Mouse (Mus musculus) CH12F3 (cell line): ENCODE results near the gene Lgi1.

Experiments
- in situ Hi-C: fragments of 300-500 bp; cut with MboI; formaldehyde crosslinking; loops from 2 replicates; pipeline ENCODE4 v1.14.3; 2020; ENCODE audit warnings: low sequenced_read_pairs

Gene Lgi1

DNA sequence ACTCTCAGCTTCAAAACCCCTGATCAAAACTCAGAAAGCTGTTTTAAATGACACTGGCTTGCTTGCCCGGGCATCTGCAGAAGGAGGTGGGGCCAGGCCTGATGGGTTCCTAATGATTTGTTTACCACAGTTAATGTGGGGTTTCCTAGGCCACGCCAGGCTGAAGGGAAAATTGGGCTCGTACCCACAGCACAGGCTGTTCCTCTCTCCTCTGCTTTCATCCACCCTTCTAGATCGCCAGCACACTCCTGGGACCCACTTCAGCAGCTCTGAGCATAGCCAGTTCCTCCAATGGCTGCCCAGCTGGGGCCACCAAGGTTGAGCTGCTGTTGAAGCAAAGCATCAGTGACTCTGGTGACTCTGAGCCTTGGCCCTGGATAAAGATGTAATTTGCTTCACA is 4.0 kb upstream of the Lgi1 start:
- in situ Hi-C loops: no loop called here

DNA sequence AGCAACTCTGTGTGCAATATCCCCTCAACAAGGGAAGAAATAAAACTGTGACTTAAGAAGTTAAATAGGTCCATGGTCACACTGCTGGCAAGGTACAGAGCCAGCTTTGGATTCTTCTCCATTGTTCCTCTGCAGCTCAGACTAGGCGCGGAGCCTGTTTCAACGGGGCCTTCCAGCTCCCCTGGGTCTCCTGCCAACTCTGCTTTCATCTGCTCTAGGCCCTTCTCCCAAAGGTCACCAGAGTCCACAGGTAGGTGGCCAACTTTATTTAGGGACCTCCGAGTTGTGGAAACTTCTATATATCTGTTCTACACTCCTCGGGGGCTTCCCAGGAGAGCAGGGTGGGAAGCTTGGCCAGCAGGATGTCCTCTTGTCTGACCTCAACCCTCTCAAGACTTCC is 3.0 kb upstream of the Lgi1 start:
- in situ Hi-C loops: no loop called here

DNA sequence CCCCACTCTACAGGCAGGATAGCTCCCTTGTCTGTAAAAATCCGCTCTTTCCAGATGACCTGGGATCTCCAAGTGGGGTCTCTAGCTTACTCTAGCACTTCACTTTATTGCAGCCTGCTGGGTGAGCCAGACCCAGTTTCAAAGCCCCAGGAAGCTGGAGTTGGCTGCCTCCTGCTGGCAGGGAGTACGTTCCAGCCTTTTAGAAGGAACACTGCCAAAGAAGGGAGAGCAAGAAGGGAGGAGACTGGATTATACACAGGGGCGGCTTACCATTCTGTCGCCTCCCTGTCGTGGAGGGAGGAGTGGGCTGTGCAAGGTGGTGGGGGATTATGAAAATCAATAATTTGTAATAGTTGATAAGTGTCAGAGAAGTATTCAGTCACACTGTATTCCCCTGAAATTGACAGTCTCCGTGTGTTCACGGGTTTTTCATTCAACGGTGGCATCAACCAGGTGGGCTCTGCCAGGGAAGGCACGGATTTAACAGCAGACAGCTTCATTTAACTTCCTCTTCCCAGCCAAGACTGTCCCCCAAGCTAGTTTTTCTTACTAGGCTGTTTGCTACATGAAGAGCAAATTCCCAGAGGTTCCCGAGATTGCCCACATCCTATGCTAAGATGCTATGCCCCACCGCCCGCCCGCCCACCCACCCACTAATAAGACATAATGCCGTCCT is 369 bp upstream of the Lgi1 start:
- in situ Hi-C loops: no loop called here

DNA sequence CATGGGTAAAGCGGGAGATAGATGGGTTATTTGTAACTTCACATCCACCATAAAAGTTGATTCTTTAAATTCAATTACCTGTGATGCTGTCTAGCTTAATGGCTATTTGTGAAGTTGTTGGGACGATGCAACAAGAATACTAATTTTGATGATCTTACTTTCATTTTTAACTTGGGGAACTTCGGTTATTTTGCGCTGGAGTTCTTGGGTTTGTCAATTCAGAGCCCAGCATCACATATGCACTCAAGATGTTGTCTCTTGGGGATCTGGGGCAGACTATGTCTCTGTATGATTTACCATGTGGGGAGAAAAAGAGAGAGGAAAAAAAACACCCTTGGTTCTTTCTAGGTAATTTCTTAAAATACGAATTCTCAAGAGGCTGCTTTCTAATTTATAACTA is 1.4 kb downstream of the Lgi1 start:
- in situ Hi-C loops: no loop called here

DNA sequence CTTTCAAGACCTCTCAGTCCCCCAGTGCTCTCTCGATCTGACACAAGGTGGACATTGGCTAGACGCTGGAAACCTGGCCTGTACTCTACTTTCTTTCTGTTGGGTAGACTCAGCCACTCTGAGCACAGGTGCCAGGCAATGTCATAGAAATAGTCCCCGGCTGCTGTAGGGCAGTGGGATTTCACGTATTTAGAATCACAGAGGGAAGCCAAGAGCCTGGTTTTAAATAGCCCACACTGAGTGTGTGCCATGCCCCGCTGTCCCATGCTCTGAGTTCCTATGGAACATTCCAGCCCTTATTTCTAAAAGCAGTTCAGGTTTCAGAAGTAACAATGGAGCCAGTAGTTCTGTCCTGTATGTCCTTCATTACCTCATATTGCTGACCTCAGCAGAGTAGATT is 3.1 kb downstream of the Lgi1 start:
- in situ Hi-C loops: no loop called here

DNA sequence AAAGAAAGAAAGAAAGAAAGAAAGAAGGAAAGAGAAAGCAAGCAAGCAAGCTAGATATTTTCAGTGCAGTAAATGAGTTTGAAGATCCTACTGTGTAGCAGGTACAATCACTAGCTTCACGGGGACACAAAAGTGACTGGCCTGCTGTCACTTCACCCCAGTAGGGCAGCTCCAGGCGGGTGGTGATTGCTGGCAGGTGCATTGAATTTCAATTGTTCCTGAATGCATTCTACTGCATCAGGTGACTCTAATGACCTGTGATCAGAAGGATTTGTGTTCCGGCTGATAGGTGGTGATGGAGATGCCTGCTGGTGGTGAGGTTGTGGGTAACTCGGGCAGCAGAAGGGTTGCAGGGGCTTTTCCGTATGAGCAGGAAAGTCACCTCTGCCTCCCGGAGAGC is 6.7 kb downstream of the Lgi1 start:
- in situ Hi-C loops: no loop called here

DNA sequence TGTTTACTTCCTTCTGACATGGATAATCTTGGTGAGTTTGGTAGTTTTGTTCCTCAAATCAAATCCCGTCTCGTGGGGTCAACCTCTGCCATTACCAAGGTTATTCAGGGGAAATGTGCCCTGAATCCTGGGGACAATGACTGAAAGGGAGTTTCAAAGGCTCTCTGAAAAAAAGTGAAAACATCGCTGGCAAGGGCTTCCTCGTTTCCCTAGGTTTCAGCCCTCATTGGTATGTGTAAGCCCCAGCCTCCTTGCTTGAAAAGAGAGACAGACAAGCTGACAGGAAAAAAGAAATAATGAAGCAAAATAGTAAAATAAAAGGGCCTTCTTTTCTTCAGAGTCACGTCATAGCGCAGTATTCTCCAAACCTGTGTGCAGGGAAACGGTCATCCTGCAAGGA is 9.5 kb downstream of the Lgi1 start:
- in situ Hi-C loops: no loop called here

DNA sequence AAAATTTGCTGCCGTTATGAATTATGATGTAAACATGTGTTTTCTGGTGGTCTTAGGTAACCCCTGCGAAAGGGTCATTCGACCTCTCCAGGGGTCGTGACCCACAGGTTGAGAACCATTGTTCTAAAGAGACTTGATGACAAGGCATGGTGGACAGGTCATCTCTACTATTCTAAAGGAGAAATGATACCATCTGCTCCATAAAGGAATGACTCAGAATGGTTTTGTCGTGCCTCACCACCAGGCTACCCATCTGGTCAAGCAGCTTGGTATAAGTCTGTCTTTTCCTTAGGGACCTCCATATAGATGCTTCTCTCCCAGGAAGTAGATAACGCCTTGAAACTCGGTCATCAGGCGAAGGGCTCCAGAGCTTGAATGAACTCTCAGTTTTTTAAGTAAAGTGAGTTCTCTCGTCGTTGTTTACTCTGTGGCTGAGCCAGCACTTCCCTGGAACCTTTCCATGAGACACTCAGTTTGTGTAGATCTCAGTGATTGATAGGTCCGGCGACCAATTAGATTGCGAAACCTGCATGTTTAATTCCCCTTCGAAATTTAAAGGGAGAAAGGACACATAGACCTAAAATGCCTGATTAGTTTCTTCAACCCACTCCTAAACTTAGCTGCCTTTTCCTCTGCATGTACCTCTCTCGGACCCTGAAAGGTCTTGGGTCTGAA is 10.5 kb downstream of the Lgi1 start:
- in situ Hi-C loops: no loop called here

DNA sequence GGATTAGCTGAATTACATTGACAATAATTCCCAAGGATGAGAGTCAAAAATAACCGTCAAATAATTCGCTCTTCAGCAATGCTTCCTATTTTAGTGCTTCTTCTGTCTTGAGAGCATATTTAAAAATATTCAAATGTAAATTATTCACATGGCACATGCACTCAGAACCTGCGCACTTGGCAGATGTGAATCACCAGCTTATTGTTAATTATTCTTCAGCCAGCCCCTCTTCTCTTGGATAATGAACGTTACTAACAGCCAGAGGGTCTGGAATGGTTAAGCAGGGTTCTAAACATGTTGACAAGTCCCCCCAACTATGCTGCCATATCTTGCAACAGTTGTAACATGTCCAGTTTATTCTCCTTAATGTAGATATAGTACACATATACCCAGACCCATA is 11.9 kb downstream of the Lgi1 start:
- in situ Hi-C loops: no loop called here

DNA sequence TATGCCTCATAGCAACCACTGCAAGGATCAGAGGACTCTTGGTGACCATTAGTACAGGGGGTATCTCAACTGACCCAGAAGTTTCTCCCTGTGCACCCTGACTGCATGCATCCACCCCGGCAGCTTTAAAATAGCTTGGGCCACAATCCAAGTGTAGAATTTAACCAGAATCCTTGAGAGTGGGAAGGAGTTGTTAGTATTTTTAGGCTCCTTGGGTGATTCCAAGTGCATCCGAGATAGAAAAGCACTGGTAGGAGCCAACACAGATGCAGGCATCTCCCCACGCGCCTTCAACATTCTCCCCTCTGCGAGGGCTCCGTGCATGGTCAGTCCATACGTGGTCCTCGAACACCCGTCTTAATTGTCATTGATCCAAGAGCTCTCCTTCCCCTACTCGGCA is 15.9 kb downstream of the Lgi1 start:
- in situ Hi-C loops: no loop called here

DNA sequence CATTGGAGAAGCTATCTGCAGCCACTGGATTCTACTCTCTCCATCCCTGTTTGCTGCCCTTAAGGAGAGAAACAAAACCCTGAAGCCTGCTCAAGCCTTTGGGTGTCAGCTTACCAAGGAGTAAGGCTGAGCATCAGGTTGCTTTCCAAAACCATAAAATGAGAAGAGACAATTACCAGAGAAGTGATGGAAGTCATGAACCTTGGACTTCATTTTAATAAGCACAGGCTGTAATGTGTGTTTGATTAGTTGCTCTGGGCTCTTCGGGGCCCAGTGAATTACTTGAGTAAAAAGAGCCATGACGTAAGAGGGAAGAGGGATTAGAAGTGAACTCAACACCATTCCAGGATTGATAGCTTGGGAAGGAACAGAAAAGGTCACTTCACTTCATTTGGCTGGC is 18.1 kb downstream of the Lgi1 start:
- in situ Hi-C loops: no loop called here

DNA sequence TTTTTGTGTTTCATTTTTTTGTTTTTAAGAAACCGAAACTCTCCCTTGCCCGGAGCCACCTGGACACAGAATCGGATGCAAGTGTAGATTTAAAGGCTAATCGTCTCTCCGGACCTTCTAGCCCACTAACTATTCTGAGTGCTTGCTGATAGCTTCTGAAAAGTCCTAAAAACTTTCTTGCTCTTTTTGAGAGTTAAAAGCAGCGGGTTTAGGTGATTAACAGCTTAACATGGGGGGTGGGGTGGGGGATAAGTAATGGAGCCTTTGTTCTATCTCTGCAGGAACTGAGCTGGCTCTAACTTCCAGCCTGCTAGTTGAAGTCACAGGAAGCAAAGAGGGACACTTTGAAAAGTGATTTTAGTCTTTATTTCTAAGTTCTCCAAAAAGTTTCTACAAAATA is 24.2 kb downstream of the Lgi1 start:
- in situ Hi-C loops: no loop called here

DNA sequence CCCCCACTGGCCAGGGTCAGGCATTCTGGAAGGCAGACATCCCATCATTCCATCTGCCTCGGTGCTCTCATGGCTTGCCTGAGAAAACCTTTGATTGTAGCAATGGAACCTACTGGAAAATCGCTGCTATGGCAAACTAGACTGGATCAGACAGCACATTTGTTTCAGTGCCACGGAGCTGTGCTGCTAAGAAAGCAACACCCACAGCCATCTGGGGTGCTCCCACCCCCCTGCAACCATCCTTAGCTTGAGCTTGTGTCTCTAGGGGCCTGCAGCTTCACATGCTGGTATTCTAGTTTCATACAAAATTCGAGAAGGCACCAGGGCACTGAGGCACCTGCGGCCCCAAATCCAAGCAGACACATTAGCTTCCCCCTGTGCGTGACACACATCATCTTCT is 27.1 kb downstream of the Lgi1 start:
- in situ Hi-C loops: no loop called here

DNA sequence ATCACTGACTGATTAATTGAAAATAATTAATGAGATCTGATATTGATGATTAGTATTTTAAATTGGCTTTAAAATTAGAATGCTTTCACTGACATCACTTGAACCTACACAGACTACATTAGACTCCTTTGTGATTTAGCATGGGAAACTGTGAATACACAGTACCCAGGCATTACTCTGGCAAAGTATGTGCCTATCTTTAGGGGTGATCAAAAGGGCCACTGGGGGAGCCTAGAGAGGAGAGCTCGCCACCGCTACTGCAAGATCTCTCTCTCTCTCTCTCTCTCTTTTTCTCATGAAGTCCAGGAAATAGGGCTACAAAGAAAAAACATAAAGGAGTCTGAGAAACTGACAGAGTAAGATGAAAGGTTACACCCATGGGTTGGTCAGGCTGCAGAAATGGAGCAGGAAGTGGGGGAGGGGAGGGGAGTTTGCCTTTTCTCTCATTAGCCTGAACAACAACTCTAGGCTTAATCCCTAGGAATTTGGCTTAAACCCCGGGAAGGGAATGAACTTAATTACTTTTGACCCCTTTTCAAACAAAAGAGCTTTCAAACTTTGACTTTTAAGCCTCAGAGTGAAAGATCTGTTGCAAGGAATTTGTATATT is 33.8 kb downstream of the Lgi1 start:
- in situ Hi-C loops: no loop called here

DNA sequence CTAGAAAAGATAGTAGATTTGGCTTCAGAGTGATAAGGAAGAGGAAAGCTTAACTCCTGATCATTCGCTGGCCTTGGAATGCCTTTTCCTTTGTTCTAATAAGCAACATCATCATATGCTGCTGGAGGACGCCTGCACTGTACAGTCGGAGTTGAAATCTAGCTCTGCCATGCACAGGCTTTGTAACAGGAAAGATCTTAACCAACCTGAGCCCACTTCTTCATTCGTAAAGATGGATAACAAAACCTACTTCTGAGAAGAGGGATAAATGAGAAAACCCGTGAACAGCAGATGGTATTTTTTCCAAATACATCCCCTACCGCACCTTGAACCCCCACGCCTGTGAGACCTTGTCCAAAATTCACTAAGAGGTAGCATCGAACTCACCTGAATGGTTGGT is 43.8 kb downstream of the Lgi1 start:
- in situ Hi-C loops: no loop called here

DNA sequence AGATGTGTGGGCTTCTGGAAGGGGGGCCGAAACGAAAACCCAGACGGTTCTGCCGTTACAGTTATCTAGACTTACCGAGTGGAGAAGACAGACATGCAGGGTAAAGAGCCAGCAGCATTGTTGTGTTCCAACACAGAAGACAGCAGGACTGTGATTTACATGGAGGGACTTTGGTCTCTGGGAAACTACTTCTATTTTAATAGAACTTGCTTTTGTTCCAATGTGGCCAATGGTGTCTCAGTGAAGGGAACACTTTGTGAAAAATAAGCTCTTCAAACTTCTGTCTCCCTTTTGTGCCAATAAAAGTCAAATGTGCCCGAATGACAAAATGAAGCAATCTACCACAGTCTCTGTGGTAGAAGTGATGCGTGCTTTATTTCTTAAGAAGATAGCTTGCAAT is 50.8 kb downstream of the Lgi1 start:
- in situ Hi-C loops: no loop called here

DNA sequence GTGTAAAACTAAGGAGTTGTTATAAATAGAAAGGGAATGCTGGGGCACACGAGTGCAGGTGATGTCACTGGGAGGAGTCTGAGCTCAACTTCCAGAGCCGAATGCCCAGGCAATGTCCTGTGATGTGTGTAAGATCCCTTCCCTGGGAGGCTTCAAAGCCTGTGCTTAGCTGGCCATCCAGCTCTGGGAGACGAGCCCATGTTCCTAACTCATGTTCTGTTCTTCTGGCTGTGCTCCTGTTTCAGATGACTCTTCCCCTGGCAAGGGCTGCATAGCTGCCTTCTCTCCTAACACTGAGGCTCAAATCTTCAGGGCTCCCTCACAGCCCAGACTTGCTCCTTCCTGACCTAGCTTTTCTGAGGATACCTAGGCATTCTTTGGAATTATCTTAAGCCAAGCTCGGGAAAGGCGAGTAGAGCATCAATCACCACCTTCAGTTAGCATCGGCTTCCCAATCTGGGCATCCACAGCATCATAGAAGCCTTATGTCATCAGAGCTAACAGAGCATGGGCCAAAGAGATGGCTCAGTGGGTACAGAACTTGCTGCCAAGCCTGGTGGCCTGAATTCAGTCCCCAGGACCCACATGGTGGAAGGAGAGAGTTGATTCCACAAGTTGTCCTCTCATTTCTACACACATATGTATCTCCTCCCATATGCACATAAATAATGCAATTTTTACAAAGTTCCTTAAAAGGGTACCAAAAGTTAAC is 52.4 kb downstream of the Lgi1 start:
- in situ Hi-C loops: no loop called here

DNA sequence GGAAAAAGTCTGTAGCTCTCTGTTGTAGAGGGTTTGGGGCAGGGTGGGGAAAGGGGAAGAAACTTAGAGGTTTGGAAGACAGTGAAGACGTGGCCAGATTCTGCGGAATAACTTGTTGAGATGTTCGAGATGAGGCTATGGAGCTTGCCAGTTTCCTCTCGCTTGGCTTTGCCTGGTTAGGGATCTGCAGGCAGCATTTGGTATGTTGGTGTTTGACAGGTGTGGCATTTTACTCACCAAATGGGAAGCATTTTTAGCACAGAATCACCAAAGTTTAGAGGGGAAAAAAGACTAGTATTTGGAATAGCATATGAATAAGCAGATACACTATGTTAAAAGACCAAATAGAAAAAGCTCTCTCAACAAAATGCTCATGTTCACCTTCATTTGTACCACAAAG is 54.0 kb downstream of the Lgi1 start:
- in situ Hi-C loops: no loop called here

DNA sequence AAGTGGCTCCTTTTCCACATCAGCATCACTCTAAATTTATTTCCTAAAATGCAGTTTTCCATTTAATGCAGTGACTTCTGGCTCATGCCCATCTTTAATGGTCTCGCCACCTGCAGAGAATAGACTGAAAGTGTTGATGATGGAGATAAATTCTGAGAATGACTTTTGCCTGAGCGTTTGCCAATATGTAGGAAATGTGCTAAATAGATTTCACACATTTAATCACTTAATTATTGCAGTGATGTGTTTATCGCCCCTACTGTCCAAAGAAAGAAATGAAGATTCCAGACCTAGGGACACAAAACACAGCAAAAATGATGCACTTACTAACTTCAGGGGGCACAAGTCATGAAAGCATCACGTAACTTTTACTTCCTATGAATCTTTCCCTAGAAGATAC is 54.8 kb downstream of the Lgi1 start:
- in situ Hi-C loops: no loop called here

DNA sequence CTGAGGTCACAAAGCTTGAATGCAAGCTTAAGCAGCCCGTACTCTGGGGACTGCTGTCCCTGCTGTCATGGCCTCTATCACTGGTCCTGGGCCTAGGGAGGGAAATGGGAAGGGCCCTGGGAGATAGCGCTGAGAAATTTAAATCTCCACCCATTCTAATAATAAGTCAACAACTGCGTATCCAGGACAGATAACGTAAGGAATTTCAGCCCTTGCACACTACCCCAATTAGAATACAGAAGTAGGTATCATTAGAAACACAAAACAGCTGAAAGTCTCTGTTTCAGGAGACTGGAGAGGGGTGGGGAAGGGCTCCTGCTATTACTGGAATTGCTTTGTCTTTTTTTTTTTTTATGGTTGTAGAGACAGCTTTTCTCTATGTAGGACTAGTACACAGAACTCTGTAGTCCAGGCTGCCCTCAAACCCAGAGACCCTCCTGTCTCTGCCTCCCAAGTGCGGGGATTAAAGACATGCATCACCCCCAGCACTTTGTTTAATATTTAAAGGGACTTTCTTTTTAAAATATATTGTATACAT is 56.4 kb downstream of the Lgi1 start:
- in situ Hi-C loops: no loop called here

DNA sequence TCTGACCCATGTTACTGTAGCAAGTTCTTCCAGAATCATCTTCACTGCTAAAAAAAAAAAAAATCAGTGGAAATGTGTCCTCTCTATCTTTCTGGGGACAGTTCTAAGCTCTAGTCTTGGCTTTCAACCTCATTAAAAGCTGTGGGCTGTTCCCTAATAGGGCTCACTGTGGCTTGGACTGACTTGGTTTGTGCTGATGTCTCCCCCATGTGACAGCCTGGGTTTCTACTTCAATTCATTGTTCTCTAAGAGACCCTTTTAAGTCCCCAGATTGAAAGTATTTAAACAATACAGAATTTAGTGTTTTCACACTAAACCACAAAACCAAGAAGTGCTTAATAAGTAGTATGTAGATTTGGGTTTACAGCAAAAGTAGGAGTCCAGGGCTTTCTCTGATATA is 59.4 kb downstream of the Lgi1 start:
- in situ Hi-C loops: no loop called here
